Mouse (Mus musculus): ENCODE results near the gene B4galnt4. TPM values are rescaled to one million over a fixed set of nuclear protein-coding genes. Genes with fewer than 3 reads are reported as not detected.
A peak's percentile ranks its signal among the peaks of the same experiment; 100 is the strongest.

Gene B4galnt4
- polyA plus RNA-seq, 1 experiment from 2014 or later: 2.3 TPM

DNA sequence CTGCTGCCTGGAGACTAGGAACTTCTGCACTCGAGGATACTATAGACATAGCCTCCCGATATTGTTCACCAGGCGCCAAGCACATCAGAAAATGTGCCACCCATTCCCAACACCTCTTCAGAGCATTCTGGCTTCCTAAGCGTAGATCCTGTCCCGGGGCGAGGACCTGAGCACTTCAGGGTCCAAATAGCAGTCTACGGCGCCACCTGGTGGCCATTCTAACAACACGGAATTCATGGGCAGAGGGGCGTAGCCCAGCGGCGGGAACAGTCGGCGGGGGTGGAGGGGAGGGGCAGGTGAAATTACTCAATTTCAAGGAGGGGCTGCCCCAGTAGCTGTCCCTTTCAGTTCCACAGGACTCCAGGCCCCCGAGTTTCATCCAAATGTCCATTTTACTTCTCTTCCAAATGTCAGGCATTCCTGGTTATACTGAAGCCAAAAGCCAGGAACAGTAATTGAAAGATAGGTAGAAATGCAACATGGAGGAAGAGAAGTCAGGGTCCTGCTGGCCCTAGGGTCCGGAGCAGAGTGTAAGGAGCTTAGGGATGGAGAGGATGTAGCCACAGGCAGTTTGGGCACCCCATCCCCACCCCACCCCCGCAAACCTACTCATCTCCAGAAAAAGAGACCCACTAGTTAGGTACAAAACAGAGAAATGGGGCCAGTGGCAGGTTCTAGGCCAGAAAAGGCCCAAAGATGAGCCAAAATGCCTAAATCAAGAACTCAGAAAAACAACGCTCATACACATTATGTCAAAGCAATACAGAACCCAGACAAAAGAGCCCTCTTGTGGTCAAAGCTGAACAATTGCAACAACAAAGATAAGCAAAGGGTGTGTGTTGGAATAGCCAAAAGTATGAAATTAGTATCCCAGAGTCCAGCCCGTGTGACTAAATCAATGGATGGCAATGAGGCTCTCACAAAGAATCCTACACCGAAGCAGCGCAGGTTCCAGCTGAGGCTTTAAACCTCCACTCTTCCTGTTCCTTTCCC, 12.4 kb upstream of the B4galnt4 start:
- Histone ChIP-seq H3K27ac (peak overlapping the region; percentile 91), H3K4me2 (peak overlapping the region; percentile 85), H3K27me3 (replicated peaks) (0 out of 2 replicates have a peak, but pooled peaks cover 4% of the 10 kb centered on the region), H3K4me3 (peak overlapping the region; percentile 50), H3K9me3 (replicated peaks) (no peaks in the 10 kb centered on the region), H3K36me3 (no peaks in the 10 kb centered on the region), H3K4me1 (peaks cover 45% of the 10 kb centered on the region), H3K9ac (peak overlapping the region; percentile 63)
- WGBS (ENCODE audit: insufficient replicate concordance): 9% methylated on average over 21 of the region's 21 CpGs
- peak; percentile 75 for ATAC-seq

DNA sequence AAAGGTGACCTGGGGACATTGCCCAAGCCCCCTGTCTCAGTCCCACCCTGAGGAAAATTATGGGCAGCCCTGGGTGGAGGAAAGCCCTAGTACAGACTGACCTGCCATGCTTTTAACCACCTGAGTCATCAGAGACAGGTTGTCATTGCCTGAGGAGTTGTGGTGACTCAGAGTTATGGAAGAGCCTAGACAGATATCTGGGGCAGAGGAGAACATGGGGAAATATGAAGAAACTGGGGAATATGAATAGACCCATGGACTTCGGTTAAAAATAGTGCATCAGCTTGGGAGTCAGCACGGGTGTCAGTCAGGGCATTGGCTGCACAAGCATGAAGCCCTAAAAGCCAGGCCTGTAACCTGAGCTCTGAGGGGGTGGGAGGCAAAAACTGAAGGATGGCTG, 11.6 kb upstream of the B4galnt4 start:
- H3K36me3 ChIP-seq: no peaks in the 10 kb centered on the region
- WGBS (ENCODE audit: insufficient replicate concordance): 76% methylated on average over 2 of the region's 2 CpGs
- H3K4me1 ChIP-seq: peaks cover 39% of the 10 kb centered on the region
- H3K9me3 ChIP-seq (replicated peaks): no peaks in the 10 kb centered on the region
- ATAC-seq: no peak
- H3K27ac ChIP-seq: no peak overlapping the region
- no peak overlapping the region for H3K9ac ChIP-seq
- 0 out of 2 replicates have a peak, but pooled peaks cover 6% of the 10 kb centered on the region for H3K27me3 ChIP-seq (replicated peaks)
- no peak overlapping the region for H3K4me2 ChIP-seq
- no peak overlapping the region for H3K4me3 ChIP-seq

DNA sequence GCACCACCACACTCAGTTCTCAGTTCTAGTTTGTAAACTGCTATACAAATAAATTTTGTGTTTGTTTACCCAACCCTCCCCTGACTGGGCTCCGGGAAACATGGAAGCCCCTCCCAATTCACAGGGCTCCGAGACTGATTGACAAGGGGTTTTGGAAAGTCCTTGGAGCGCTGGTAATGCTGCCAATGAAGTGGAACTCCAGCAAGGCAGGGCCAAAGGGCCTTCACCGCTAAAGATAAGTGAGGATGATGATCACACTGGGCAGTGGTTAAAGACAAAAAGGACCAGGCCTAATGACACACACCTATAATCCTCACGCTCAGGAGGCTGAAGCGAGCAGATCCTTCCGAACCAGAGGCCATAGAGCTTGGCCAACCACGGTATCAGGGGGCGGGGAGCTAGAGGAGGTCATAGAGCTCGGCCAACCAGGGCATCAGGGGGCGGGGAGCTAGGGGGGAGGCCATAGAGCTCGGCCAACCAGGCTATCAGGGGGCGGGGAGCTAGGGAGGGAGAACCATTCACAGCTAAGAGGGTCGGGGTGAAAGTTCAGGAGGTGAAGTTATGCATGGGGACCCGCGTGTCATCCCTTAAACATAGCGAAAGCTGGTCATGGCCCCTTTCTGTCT, 9.7 kb upstream of the B4galnt4 start:
- H3K4me3 ChIP-seq: no peak overlapping the region

DNA sequence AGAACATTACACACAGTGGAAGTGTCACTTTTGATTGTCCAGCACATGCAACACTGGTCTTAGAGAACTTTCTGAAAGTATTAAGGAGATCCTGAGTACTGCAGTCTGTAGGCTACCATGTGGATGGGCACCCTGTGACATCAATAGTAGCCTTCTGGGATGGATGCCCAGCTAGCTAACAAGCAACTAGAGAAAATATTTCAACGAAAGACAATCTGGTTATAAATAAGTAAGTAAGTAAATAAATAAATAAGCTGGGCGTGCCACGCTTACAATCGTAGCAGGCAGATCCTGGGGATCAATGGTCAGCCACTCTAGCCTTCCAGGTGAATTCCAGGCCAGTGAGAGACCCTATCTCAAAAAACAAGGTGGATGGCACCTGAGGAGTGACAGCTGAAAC, 8.9 kb upstream of the B4galnt4 start:
- ATAC-seq: no peak
- H3K4me1 ChIP-seq: peaks cover 18% of the 10 kb centered on the region
- 0 out of 2 replicates have a peak, but pooled peaks cover 3% of the 10 kb centered on the region for H3K9me3 ChIP-seq (replicated peaks)
- H3K4me2 ChIP-seq: no peak overlapping the region
- no peak overlapping the region for H3K4me3 ChIP-seq
- H3K9ac ChIP-seq: no peak overlapping the region
- H3K36me3 ChIP-seq: no peaks in the 10 kb centered on the region
- no peak overlapping the region for H3K27ac ChIP-seq
- peaks cover 20% of the 10 kb centered on the region for H3K27me3 ChIP-seq (replicated peaks)
- WGBS (ENCODE audit: insufficient replicate concordance): 72% methylated on average over 4 of the region's 4 CpGs

More for the DNA sequence above, 9.7 kb upstream of the B4galnt4 start:
- ATAC-seq: no peak
- Histone ChIP-seq H3K4me2 (no peak overlapping the region), H3K27me3 (replicated peaks) (peaks cover 13% of the 10 kb centered on the region), H3K27ac (no peak overlapping the region), H3K4me1 (peaks cover 27% of the 10 kb centered on the region), H3K9ac (no peak overlapping the region), H3K9me3 (replicated peaks) (0 out of 2 replicates have a peak, but pooled peaks cover 3% of the 10 kb centered on the region), H3K36me3 (no peaks in the 10 kb centered on the region)
- WGBS (ENCODE audit: insufficient replicate concordance): 49% methylated on average over 17 of the region's 17 CpGs

DNA sequence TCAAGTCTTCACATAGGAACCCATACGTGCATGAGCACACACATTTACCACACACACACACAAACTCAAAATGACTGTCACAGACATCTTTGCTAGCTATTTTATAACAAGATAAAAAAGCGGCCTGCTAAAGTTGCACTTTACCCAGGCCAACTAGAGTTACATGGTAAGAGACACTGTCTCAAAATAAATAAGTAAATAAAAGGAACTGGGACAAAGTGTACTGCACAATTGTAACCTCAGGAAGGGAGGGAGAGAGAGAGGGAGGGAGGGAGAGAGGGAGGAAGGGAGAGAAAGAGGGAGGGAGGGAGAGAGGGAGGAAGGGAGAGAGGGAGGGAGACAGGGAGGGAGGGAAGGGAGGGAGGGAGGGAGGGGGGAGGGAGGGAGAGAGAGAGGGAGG, 8.5 kb upstream of the B4galnt4 start:
- no peak for ATAC-seq
- H3K27ac ChIP-seq: no peak overlapping the region
- peaks cover 23% of the 10 kb centered on the region for H3K27me3 ChIP-seq (replicated peaks)
- H3K4me2 ChIP-seq: no peak overlapping the region
- peaks cover 14% of the 10 kb centered on the region for H3K4me1 ChIP-seq
- no peak overlapping the region for H3K9ac ChIP-seq
- H3K4me3 ChIP-seq: no peak overlapping the region
- H3K36me3 ChIP-seq: no peaks in the 10 kb centered on the region
- H3K9me3 ChIP-seq (replicated peaks): 0 out of 2 replicates have a peak, but pooled peaks cover 3% of the 10 kb centered on the region
- WGBS (ENCODE audit: insufficient replicate concordance): 68% methylated on average over 2 of the region's 2 CpGs

DNA sequence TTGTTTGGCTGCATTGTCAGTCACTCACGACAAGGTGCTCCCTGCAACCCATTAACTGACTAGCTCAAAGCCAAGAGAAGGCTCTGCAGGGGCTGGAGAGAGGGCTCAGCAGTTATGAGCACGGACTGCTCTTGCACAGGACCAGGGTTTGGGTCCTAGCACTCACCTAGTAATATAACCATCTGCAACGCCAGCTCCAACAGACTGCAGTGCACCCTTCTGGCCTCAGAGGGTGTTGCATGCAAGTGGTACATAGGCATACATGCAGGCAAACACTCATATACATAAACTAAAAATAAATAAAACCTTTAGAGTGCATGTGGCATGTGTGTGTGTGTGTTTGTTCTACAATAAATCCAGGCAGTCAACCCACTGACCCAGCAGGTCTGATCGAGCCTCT, 5.1 kb upstream of the B4galnt4 start:
- WGBS (ENCODE audit: insufficient replicate concordance): 52% methylated on average over 4 of the region's 4 CpGs
- Histone ChIP-seq H3K4me1 (peaks cover 10% of the 10 kb centered on the region), H3K9ac (no peak overlapping the region), H3K27me3 (replicated peaks) (peaks cover 56% of the 10 kb centered on the region), H3K27ac (no peak overlapping the region), H3K9me3 (replicated peaks) (0 out of 2 replicates have a peak, but pooled peaks cover 3% of the 10 kb centered on the region), H3K4me2 (no peak overlapping the region), H3K4me3 (no peak overlapping the region), H3K36me3 (no peaks in the 10 kb centered on the region)
- ATAC-seq: no peak

DNA sequence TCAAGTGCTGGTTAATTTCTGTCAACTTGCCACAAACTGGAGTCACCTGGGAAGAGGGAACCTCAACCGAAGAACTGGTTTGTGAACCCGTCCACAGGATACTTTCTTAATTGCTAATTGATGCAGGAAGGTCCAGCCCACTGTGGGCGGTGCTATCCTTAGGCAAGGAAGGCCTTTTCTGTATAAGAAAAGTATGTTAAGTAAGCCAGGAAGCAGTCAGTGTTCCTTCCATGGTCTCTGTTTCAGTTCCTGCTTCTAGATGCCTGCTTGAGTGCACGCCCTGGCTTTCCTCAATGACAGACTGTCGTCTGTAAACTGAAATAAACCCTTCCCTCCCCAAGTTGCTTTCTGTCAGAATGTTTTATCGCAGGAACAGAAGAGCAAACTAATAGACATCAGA, 3.9 kb upstream of the B4galnt4 start:
- peaks cover 68% of the 10 kb centered on the region for H3K27me3 ChIP-seq (replicated peaks)
- H3K9me3 ChIP-seq (replicated peaks): 0 out of 2 replicates have a peak, but pooled peaks cover 3% of the 10 kb centered on the region

DNA sequence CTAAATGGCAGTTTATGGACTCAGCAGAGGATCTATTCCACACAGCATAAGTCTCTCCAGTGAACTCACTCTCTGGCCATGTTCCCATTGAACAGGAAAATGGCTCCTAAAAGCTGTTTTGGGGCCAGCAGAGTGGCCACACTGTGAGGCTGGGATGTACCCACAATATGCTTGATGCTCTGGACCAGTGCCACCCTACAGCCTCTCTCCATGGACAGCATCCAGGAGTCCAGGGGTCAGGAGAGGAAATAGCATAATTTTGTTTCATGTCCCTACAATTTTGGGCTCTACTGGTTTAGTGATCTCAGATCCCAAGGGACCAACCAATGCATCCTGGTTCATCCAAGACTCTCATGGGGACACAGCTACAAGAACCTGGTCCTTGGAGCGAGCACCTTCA, 3.4 kb upstream of the B4galnt4 start:
- H3K27me3 ChIP-seq (replicated peaks): peaks cover 74% of the 10 kb centered on the region
- no peak overlapping the region for H3K9ac ChIP-seq
- no peak overlapping the region for H3K27ac ChIP-seq
- no peak overlapping the region for H3K4me2 ChIP-seq
- H3K4me3 ChIP-seq: no peak overlapping the region
- 63% methylated on average over 1 of the region's 1 CpGs for whole genome bisulfite sequencing (ENCODE audit: insufficient replicate concordance)
- H3K4me1 ChIP-seq: peaks cover 24% of the 10 kb centered on the region
- H3K9me3 ChIP-seq (replicated peaks): 0 out of 2 replicates have a peak, but pooled peaks cover 3% of the 10 kb centered on the region
- no peak for ATAC-seq
- no peaks in the 10 kb centered on the region for H3K36me3 ChIP-seq

More for the DNA sequence above, 3.9 kb upstream of the B4galnt4 start:
- H3K4me1 ChIP-seq: peaks cover 19% of the 10 kb centered on the region
- no peak overlapping the region for H3K9ac ChIP-seq
- no peak overlapping the region for H3K27ac ChIP-seq
- no peak overlapping the region for H3K4me3 ChIP-seq
- H3K4me2 ChIP-seq: no peak overlapping the region
- ATAC-seq: no peak
- no peaks in the 10 kb centered on the region for H3K36me3 ChIP-seq
- 66% methylated on average over 6 of the region's 6 CpGs for WGBS (ENCODE audit: insufficient replicate concordance)

DNA sequence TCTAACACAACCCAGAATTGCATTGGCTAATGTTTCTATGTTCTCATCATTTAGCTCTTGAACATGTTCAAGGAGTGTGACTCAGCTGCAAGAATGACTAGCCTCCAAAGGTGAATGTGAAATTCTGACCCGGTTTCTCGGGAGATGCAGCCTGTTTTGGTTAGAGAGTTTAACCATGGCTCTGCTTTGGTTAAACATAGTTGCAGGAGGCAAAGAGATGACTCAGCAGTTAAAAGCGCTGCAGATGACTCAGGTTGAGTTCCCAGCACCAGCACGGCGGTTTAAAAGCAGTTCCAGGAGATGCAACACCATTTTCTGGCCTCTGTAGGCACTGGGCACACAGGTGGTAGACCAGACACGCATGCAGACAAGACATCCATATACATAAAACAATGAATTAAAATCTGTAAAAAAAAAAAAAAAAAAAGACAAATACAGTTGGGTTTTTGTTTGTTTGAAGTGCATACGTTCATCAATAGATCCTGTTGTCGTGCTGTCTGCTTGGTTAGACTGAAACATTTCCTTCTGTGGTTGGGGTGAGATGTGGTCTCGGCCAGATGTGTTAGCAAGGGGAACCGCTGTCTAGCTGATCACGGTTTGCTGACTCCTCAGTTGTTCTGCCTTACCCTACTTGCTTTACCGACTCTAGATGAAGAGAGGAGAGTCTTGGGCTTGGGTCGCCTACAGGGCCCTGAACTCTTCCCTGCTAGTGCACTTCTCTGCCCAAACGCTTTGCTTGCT, 2.1 kb upstream of the B4galnt4 start:
- Histone ChIP-seq H3K4me2 (no peak overlapping the region), H3K27me3 (replicated peaks) (peaks cover 82% of the 10 kb centered on the region), H3K36me3 (no peaks in the 10 kb centered on the region), H3K4me3 (no peak overlapping the region), H3K9ac (no peak overlapping the region), H3K9me3 (replicated peaks) (0 out of 2 replicates have a peak, but pooled peaks cover 3% of the 10 kb centered on the region), H3K4me1 (peaks cover 36% of the 10 kb centered on the region), H3K27ac (no peak overlapping the region)
- no peak for ATAC-seq
- WGBS (ENCODE audit: insufficient replicate concordance): 59% methylated on average over 14 of the region's 14 CpGs

DNA sequence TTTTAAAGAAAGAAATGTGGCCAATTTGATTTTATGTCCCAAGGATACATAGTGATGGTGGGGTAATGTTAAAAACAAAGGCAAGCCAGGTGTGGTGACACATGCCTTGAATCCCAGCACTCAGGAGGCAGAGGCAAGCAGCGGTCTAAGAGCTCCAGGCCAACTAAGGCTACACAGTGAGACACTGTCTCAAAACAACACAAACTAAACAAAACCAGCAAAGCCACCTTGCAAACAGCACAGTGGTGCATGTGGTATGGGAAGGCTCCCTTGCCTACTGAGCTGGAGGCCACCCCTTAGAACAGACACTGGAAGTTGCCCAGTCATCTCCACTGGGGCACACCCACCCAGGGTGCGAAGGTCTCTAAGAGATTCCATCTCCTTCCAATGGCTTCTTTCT, 975 bp upstream of the B4galnt4 start:
- H3K4me2 ChIP-seq: 0 out of 2 replicates have a peak overlapping the region, but pooled peaks have one; percentile 78
- H3K4me1 ChIP-seq: peaks cover 45% of the 10 kb centered on the region
- 53% methylated on average over 2 of the region's 2 CpGs for WGBS (ENCODE audit: insufficient replicate concordance)
- no peak overlapping the region for H3K9ac ChIP-seq
- H3K36me3 ChIP-seq: no peaks in the 10 kb centered on the region
- ATAC-seq: peak; percentile 64
- 0 out of 2 replicates have a peak, but pooled peaks cover 3% of the 10 kb centered on the region for H3K9me3 ChIP-seq (replicated peaks)
- H3K27me3 ChIP-seq (replicated peaks): peaks cover 84% of the 10 kb centered on the region
- H3K27ac ChIP-seq: no peak overlapping the region
- H3K4me3 ChIP-seq: peak overlapping the region; percentile 54; the same call in 1 of the 2 replicates

DNA sequence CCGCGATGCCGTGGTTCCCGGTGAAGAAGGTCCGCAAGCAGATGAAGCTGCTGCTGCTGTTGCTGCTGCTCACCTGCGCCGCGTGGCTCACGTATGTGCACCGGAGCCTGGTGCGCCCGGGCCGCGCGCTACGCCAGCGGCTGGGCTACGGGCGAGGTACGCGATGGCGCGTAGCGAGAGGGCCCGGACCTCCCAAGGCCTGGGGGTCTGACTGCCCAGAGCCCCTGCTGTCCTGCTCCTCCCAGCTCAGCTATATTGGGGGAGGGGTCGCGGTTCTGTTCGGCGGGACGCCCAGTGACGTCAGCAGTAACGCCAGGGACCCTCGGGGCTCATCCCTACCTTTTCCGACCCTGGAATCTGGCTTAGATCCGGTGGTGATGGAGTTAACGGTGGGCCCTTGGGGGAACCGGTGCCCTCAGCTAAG, 377 bp downstream of the B4galnt4 start:
- Histone ChIP-seq H3K4me3 (peak overlapping the region; percentile 54), H3K9me3 (replicated peaks) (no peaks in the 10 kb centered on the region), H3K27ac (no peak overlapping the region), H3K36me3 (no peaks in the 10 kb centered on the region), H3K4me1 (peaks cover 46% of the 10 kb centered on the region), H3K9ac (peak overlapping the region; percentile 47), H3K4me2 (peak overlapping the region; percentile 78), H3K27me3 (replicated peaks) (peaks cover 95% of the 10 kb centered on the region)
- no peak for ATAC-seq
- 5% methylated on average over 37 of the region's 37 CpGs for WGBS (ENCODE audit: insufficient replicate concordance)

Measured in liver, embryonic 12.5 days (tissue).